Mouse (Mus musculus) heart, adult 11 months (tissue): ENCODE results near the gene A930004D18Rik.
"Not testable (repeated sequence)": the region's sequence is repeated elsewhere in the genome, so short reads cannot be mapped to it uniquely, and the experiment has no call there.

ENCODE experiments used
- DNase-seq: peaks from one replicate; pipeline ENCODE4 v3.0.0; 2022

A930004D18Rik gene

GRCm38 (mm10) chr2:17996858-17997257 is 40.7 kb downstream of the A930004D18Rik start, which contains the start of gene H2al2a:
Gene H2al2a (minus strand): TSS chr2:17996958.
- DNase-seq: no peak

DNA sequence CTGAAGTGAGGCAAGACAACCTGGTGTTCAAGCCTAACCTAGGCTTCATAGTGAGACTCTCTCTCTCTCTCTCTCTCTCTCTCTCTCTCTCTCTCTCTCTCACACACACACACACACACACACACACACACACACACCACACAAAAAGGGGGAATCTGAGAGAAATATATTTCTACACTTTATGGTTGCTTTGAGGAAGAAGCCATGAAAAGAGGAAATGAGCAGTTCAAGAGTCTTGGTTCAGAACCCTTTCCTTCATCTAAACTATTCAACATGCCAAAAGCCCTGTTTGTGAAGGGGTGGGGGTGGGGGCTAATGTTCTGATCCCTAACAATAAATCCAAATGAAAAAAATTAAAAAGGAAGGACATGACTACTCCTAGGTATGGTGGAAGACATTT is 48.0 kb downstream of the A930004D18Rik start:
- no peak for DNase-seq

DNA sequence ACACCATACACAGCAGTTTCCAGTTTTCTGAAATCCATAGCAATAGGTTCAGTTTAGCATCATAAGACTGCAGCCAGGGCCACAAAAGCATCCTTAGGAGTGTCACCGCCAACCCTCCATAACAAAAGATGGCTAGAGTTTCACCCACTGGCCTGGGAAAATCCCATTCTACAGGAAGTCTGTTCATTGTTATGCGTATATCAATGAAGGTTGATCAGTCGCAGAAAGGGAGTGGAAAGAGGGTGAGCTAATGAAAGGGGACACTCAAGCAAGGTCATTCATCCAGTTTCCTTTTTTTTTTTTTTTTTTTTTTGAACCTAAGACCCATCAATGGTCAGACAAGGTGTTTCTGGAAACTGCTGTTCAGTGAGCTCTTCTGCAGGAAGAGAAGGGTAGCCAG is 48.4 kb downstream of the A930004D18Rik start:
- DNase-seq: no peak

DNA sequence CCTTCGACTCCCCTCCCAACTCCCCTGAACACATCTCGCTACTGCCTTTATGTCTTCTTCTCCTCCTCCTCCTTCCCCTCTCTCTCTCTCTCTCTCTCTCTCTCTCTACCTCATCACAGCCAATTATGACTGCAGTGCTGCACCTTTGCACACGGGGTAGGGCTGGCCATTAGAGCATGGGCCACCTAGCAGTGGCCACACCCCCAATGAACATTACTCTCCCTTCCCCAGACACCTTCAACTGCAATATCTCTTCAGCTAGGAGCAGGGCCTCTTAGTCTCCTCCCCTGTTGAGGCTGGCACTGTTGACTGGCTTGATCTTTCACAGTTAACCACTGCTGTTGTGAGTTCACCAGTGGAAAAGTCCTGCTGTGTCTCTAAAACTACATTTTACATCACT is 50.8 kb downstream of the A930004D18Rik start:
- no peak for DNase-seq

DNA sequence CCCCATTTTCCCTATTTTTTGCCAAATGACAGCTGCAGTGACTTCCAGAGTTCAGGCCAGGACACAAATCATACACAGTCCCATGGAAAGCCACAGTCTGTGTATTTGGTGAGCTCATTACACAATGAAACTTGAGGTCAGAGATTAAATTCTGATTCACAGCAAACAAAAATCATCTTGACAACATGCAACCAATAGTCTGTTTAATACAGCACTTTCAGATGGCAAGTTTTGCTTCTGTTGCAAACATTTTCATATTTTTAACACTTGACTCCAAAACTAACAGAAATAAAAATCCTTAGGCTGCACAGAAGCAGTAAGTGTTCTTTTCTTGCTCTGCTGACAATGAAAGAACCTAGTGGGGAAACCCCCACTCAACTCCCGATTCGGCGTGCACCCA is 52.8 kb downstream of the A930004D18Rik start:
- DNase-seq: no peak

- DNase-seq: peak; percentile 46
Observed at GRCm38 (mm10) chr2:17982747-17983146, 54.8 kb downstream of the A930004D18Rik start.

DNA sequence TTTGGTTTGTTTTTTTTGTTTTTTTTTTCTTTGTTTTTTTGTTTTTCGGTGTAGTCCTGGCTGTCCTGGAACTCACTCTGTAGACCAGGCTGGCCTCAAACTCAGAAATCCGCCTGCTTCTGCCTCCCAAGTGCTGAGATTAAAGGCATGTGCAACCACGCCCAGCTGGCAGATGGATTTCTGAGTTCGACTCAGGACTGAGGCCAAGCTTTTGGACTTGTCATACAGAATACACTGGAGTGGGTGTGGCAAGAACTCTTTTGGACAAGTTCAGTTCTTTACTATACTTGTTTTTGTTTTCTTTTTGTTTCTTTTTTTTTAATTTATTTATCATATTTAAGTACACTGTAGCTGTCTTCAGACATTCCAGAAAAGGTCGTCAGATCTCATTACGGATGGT is 58.8 kb downstream of the A930004D18Rik start:
- peak; percentile 50 for DNase-seq

DNA sequence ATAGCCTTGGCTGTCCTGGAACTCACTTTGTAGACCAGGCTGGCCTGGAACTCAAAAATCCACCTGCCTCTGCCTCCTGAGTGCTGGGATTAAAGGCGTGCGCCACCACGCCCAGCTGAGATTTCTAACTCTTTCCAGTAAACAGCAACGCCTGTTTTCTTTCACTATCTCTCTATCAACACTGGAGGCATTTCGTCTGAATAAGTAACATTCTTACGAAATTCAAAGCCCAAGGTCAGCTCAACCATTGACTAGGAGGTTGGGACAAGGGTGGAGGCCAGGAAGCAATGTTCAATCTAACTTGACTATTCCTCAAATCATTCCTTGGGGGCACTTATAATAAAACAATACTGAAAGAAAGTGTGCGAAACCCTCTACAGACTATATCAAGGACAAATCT is 59.3 kb downstream of the A930004D18Rik start:
- DNase-seq: peak; percentile 19

DNA sequence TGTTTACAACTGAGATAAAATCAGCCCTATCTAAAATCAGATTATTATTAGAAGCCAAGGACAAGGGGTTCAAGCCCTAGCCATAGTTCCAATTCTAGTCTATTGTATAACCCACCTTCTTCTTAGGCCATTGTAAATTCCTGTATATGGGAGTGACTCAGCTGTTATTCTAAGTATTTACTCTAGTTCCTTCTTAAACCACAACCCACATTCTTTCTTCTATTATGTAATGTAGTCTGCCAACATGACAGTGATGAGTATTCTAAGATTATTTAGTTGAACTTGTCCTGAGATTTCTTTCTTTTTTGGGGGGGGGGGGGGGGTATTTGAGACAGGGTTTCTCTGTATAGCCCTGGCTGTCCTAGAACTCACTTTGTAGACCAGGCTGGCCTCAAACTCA is 59.9 kb downstream of the A930004D18Rik start:
- DNase-seq: not testable (repeated sequence)

DNA sequence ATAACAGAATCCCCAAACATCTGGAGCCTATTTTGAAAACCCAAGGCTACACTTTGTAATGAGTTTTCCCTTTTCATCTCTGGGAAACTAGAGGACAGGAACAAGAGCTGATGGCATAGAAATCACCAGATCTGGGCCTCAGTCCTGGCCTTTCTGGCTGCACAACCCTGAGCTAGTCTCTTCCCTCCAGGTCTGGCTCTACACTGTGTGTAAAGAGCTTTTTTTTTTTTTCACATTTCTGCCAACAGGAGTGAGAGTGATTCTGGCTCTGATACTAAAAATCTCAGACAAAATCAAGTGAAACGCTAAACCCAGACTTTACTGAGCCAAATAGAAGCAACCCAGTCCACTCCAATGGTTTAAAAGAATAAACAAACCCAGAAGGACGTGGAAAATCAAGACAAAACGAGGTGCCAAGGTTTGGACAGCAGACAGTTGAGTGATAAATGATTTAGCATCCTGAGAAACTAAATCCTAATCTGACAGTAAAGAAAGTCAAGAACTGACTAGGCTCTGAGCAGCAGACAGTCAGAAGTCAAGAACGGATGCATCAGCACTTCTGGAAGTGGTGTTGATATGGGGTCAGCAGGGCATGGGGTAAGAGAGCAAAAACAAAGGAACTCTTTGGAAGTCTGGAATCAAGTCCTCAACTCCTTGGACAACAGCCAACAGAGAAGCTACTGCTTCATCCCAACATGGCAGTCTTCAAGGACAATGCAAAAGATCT is 61.8 kb downstream of the A930004D18Rik start:
- peak; percentile 63 for DNase-seq
